Mouse (Mus musculus): ENCODE data around the gene Aff4.
"Not testable (repeated sequence)": the region's sequence is repeated elsewhere in the genome, so short reads cannot be mapped to it uniquely, and the experiment has no call there.

The Aff4 gene

DNA sequence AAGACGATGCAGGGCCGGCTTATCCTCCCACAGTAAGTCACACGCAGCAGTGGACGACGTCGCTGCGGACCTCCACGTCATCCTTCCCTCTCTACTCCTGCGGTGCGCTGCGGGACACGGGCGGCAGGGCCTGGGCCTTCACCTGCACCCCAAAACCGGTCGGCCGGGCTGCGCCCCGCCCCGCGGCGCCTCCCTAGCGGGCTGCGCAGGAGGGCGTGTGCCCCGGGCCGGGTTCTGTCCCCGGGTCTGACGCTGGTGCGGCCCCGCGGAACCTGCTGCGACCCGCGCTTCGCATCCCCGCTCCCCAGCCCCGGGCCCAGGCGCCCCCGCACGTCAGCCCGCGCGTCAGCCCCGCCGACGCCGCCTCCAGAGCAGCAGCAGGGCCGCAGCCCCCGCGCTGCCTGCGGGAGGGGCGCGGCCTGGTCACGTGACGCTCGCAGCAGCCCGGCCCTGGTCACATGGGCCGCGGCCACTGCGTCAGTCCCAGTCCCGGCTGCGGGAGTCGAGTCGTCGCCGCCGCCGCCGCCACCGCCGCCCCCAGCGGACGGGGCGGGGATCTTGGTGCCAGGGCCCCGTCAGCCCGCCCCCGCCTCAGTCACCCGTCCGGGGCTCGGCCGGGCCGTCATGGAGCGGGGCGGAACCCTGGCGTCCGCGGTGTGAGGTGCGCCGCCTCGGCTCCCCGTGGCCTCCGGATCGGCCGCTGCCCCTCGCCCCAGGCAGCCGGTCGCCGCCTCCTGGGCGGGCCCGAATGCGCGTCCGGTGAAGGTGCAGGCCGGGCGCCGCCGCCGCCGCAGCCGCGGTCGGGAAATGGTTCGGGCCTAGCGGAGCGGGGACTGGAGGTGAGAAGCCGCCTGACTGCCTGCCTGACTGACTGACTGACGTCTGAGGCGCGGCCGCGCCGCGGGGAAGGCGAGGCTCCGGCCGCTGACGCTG is at the start of gene Aff4:
Gene Aff4, plus strand, starts transcription at position 543 of the 933 bp plus-strand sequence.
- CTCF ChIA-PET, result no interaction called here

DNA sequence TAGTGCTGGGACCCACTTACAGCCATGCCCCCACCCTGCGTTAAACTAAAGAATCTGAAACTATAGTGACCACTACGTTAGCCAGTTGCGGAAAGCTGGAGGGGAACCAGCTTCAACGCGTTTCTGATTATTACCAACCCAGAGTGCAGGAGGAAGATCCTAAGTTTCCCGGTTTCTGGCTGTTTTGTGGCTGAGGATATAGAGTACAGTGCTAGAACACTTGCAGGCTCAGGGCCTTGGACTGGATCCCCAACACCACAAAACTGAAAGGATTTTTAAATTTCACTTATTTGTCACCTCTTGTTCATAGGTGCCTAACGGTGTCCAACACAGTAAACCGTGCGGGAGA is 49.5 kb upstream of the Aff4 start:
- CTCF ChIA-PET, result interaction anchor here (0.5 to 1.9 kb wide), 2 partner anchors 13 to 19 kb away, joined by 3 to 6 read pairs; no protein-coding TSS in a partner anchor

DNA sequence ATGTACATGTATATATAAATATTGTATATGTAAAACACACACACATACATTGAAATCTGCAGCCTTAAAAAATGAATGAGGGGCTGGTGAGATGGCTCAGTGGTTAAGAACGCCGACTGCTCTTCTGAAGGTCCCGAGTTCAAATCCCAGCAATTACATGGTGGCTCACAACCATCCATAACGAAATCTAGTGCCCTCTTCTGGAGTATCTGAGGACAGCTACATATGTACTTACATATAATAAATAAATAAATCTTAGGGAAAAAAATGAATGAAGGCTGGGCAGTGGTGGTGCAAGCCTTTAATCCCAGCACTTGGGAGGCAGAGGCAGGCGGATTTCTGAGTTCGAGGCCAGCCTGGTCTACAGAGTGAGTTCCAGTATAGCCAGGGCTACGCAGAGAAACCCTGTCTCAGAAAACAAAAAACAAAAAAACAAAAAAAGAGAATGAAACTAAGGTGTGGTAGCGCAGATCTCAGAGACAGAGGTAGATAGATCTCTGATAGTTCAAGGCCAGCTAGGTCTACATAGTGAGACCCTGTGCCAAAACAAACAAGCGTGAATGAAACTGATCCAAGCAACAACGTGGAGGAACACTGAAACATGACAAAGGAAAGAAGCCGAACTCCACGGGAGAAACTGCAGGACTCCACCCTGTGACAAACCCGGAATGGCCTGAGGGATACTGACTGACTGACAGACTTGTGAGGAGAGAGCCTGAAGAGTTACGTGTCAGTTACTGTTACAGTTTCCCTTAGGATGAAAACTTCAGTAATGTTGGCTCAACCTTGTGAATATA is 46.4 kb upstream of the Aff4 start:
- CTCF ChIA-PET, result no interaction called here

DNA sequence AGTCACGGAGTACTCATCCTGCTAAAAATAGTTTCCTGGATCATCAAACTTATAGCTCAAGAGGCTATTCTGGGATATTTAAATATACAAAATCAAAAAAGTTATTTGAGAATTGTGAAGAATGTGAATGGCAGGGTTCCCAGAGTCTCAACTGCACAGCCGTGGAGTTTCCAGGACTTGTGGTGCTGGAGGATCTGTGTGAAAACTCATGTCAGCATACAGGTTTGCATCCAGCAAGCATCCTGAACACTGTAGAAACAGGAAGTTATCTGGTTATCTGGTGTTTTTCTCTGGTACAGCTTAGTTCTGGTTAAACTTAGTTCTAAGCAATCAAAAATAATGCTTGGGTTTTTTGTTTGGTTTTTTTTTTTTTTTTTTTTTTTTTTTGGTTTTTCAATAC is 43.7 kb upstream of the Aff4 start:
- CTCF ChIA-PET, result interaction anchor here (0.6 kb wide), 1 partner anchor 11 kb away, joined by 4 read pairs; no protein-coding TSS in a partner anchor

DNA sequence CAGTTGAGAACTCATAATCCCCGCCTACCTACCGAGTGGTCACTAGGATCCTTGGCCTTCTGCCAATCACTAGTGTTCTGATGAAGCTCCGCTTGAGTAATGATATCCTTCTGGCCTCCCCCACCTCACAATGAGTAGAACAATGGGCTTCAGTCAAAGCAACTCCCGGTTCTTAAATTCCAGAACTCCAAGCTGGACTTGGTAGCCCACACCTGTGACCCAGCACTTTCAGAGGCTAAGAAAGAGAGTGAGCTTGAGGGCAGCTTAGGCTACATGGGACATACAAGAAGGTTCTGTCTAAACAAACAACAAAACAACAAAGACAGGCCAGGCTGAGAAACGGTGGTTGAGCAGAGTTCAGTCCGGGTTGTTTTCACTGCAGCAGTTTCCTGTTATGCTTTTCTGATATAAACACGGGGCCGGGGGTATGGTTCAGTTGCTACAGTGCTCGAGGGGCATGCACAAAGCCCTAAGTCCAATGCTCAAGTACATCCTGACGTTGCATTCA is 43.0 kb upstream of the Aff4 start:
- CTCF ChIA-PET, result interaction anchor here (0.6 kb wide), 1 partner anchor 56 kb away, joined by 4 read pairs; no protein-coding TSS in a partner anchor

DNA sequence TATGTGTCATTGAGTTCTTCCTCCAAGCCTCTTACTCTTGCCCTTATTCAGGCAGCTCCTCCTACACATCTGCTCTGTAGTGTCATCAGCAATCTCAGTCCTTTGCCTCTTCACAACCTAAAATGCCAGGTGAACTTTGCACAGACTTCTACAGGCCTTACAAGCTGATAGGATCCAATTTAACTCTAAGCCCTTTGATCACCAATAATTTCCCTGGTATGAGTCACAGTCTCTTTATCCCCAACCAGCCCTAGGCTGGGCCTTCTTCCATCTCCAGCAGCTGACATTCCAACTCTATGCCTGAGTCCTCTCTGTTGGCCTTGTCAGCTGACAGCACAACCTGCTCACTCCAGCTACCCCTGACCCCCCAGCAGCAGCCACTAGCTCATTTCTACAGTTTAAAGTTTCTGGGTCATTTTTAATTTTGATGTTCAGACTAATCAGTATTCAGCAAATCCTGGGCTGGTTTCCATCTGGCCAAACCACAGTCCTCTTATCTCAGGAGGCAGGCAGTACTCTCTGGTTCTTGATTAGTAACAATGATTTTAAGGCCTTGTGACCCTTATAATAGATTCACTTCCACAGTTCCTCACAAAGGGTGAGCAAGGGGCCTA is 42.3 kb upstream of the Aff4 start:
- CTCF ChIA-PET, result interaction anchor here (0.6 kb wide), 2 partner anchors 56 to 1779 kb away, joined by 3 to 4 read pairs; no protein-coding TSS in a partner anchor

DNA sequence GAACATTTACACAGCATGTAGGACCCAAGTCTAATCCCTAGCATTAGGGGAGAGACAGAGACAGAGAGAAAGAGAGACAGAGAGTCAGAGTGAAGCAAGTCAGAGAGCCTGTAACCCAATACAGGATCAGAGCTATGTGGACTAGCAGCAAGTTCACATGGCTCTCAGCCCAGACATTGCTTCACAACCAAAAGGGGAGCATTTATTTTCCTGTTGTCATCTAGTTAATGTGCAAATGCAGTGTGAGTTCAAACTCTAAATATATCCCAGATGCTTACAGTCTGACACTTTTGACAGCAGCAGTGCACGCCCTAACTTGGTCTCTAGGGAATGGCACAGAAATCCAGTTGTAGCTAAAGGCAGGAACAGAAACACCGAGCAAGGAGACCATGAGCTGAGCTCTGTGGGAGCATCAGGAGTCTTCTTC is 41.7 kb upstream of the Aff4 start:
- CTCF ChIA-PET, result no interaction called here

DNA sequence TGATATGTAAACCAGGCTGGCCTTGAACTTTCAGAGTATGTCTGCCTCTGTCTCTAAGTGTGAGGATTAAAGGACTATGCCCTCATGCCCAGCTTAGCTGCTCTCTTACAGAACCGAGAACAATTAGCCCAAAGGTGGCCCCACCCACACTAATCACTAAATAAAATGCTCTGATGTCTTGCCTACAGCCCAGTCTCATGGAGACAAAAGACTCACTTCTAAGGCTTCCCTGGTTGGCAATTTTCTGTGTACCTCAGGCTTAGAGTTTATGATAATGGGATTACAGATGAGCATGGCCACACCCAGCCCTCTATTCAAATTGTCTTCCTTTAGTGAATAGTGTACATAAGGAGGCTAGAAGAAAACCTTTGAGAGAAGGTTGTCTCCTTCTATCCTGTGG is 39.2 kb upstream of the Aff4 start:
- CTCF ChIA-PET, result no interaction called here

DNA sequence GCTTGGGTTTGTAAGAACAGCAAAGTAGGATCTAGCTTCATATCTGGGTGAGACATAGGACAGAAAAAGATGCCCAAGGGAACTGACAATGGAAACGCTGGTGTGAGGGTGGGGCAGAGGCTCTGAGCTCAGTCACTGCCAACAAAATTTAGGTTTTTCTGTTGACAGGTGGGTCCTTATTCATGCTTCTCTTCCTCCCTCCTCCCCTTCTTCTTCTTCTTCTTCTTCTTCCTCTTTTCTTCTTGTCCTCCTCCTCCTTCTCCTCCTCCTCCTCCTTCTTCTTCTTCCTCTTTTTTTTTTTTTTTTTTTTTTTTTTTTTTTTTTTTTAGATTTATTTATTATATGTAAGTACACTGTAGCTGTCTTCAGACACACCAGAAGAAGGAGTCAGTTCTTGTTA is 37.8 kb upstream of the Aff4 start:
- CTCF ChIA-PET, result not testable (repeated sequence)

DNA sequence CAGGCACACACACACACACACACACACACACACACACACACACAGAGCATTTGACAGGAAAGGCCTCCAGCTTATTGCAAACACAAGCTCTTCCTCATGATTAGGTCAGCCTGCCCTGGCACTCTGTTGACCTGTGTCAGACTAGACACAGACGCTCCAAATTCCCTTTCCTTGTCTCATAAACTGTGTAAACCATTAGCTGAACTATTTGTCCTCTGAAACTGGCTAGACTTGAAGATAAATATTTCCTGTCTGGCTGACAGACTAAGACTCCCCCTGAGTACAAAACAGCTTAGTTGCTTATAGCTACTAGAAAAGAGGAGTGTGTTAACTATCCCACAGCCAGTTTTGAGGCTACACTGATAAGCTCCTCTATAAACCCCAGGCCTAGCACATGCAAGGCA is 35.9 kb upstream of the Aff4 start:
- CTCF ChIA-PET, result interaction anchor here (0.6 kb wide), 1 partner anchor 12 kb away, joined by 8 read pairs; no protein-coding TSS in a partner anchor

DNA sequence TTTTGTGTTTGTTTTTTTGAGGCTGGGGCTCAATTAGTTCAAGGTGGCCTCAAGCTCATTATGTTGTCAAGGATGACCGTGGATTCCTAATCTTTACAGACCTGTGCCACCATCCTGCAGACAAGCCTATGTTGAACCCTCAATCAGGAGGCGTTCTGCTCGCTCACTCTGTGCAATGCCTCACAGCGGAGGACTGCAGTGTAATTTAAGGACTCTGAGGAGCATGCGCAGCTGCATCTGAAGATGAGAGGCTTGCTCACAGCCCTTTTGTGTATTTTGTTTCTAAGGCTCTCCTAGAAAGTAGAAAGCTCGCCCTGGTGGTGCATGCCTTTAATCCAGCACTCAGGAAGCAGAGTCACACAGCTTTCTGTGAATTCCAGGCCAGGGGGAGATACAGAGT is 33.6 kb upstream of the Aff4 start:
- CTCF ChIA-PET, result no interaction called here

DNA sequence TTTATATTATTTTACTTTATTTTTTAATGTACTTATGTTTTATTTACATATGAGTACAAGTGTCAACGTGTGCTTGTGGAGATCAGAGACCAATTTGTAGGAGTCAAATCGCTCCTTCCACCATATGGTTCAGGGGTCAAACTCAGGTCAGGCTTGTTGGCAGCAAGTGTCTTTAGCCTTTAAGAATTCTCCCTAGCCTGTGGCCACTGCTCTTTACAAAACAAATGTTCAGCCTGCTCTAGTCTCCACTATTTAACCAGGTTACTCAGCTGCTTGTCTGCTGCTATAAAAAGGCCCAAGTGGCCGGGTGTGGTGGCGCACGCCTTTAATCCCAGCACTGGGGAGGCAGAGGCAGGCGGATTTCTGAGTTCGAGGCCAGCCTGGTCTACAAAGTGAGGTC is 32.6 kb upstream of the Aff4 start:
- CTCF ChIA-PET, result interaction anchor here (0.5 kb wide), 1 partner anchor 122 kb away, joined by 3 read pairs; no protein-coding TSS in a partner anchor

DNA sequence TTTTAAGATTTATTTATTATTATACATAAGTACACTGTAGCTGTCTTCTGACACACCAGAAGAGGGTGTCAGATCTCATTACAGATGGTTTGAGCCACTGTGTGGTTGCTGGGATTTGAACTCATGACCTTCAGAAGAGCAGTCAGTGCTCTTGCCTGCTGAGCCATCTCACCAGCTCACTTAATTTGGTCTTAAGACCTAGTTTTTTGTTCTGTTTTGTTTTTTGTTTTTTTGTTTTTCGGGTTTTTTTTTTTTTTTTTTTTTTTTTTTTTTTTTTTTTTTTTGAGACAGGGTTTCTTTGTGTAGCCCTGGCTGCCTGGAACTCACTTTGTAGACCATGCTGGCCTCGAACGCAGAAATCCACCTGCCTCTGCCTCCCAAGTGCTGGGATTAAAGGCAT is 32.1 kb upstream of the Aff4 start:
- CTCF ChIA-PET, result not testable (repeated sequence)

DNA sequence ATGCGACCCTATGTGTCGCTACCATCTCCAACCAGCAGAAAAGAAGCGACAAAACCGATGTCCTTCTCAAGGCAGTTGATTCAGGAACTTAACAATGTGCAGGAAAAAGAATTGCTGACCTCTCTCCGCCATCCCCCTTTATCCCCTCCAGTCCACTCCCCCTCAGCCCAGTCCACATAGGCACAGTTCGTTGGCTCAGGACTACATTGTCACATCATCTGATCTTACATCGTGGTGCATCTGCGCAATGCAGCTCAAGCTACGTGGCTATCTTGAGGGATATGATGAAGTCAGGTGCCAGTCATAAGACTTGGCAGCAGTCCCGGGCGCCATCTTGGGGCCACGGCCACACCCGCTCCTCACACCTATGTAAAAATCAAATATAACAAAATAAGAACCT is 30.8 kb upstream of the Aff4 start:
- CTCF ChIA-PET, result interaction anchor here (0.7 kb wide), 1 partner anchor 19 kb away, joined by 3 read pairs; no protein-coding TSS in a partner anchor

DNA sequence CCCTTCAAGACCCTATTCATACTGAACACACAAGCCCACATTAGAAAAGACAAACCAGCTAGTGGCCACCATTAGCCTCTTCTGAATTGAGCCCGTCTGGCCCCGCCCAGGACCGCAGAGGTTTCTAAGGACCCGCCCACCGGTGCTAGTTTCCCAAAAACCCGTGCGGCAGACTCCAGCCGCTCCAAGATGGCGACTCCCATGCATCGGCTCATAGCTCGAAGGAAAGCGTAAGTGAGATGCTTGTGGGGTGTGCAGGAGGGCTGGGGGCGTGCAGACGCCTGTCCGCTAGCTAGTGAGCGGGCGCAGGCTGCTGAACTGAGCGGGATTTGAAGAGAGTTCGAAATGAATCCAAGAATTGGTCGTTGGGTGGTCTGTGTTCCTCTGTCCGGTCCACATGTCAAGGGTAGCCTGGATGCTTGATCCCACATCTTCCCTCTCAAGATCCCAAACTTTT is 26.1 kb upstream of the Aff4 start, which contains the start of gene Zcchc10:
Gene Zcchc10, plus strand, starts transcription at position 168 of the 457 bp plus-strand sequence.
- CTCF ChIA-PET, result no interaction called here

DNA sequence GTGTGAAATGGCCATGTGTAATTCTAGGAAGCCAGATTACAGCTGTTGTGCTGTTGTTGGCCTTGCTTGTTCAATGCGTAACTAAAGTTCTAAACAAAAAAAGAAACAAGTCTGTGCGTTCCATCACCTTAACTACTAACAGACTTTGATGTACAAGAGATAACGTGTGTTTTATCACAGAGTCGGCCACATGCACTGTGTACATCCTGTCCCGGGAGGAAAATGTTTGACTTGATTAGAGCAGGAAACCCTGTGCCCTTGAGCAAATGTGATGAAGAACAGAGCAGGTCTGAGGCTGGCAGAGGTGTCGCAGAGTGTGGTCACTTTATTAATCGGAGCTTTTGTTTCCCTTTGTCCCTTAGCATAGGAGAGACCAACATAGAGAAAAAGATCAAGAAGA is 20.3 kb upstream of the Aff4 start:
- CTCF ChIA-PET, result no interaction called here

DNA sequence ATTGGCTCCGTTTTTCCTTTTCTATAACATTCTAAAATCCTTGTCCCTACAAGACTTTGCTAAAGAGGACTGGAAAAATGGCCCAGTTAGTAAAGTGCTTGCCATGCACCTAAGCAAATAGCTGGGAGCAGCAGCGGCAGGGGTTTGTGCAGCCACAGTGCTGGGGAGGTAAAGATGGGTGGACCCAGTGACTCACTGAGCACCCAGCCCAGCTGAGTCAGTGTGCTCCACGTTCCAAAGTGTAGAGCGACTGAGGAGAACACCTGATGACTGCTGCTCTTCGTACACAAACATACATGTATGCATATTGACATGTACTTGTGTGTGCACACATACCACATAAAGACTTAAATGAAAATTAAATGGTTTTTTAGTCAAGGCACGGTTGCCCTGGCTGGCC is 19.5 kb upstream of the Aff4 start:
- CTCF ChIA-PET, result interaction anchor here (0.6 to 0.7 kb wide), 2 partner anchors 345 to 1086 kb away, joined by 3 read pairs; no protein-coding TSS in a partner anchor

DNA sequence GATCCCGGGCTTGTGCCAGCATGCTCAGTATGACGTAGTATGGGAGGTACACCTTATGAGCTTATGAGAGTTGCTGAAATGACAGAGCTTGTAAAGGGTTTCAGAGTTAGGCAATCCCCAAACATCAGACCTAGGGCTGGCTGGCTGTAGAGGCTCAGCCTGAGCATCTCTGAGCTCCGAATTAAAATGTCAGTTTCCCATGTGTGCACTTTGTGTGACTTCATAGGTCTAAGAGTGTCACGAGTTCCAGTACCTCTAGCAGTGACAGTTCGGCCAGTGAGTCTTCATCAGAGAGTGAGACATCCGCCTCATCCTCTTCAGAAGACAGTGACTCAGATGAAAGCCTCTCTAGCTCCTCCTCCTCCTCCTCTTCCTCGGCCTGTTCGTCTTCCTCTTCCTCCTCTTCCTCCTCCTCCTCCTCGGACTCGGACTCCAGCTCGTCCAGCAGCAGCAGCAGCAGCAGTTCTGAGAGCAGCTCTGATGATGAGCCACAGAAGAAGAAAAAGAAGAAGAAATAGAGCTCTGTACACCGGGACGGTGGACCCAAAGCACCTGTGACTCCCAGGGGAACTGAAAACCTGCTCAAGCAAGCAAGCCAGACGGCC is 18.5 kb upstream of the Aff4 start:
- CTCF ChIA-PET, result no interaction called here

DNA sequence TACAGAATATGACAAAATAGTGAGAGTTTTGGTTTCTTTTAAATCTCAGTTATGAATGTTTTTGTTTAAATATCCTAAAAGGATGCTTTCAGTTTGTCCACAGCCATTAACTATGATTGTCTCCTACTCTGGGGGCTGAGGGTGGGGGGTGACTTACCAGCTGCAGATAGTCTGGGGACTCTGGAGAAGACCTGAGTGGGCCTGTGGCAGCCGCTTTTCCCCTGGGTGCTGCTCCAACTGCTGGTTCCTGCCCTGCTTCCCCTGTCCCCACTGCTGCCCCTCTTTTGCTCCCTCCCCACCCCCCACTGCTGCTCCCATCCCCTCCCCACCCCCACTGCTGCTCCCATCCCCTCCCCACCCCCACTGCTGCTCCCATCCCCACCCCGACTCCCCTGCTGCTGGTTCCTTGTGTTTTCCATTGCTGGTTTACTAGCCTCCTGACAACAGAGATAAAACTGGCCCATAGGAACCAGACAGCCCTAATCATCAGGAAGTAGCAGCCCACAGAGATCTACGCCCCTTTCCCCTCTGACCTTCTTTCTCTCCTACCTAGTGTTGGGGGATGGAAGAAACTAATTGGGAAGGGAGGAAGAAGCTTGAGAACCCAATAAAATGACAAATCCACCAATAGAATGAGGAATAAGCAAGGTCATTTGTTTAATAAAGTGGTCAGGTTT is 15.0 kb upstream of the Aff4 start:
- CTCF ChIA-PET, result no interaction called here

DNA sequence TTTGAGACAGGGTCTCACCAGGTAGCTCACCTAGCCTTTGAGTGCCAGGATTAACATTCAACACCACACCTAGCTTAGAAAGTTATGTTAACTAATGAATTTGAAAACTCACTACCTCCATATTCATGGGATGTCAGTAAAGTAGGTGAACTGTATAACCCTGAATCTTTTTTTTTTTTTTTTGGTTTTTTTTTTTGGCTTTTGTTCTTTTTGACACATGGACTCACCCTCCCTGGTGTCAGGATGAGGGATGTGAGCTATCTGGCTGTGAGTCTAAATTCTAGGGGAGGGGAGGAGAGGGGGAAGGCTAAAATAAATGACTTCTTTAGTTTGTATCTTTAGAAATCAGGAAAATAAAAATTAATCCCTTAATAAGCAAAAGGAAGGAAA is 14.5 kb upstream of the Aff4 start:
- CTCF ChIA-PET, result no interaction called here

DNA sequence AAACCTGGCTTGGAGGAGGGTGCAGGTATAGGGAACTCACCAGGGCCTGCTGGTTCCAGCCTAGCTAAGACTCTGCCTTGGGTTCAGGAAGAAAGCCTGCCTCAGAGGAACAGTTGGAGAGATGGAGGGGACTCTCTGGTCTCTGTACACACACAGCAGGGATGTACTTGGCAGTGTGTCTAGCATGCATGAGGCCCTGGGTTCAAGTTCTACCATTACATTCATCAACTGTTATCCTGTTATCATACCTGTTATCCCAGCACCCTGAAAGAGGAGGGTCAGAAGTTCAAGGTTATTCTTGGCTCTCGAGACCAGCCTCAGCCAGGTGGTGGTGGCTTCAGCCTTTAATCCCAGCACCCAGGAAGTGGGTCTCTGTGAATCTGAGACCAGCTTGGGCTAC is 13.7 kb upstream of the Aff4 start:
- CTCF ChIA-PET, result interaction anchor here (0.6 kb wide), 1 partner anchor 52 kb away, joined by 3 read pairs; no protein-coding TSS in a partner anchor
